Mouse (Mus musculus) c-Kit-positive CD71-positive TER-119-negative erythroid progenitor cells, embryonic 14.5 days (primary cell): ENCODE results near the gene Pdcd6ip.
A peak's percentile ranks its signal among the peaks of the same experiment; 100 is the strongest.
"Not testable (repeated sequence)": the region's sequence is repeated elsewhere in the genome, so short reads cannot be mapped to it uniquely, and the experiment has no call there.

Experiments used
- DNase-seq: peaks from one replicate; pipeline ENCODE4 v3.0.0-alpha.2; 2013; ENCODE audit warnings: low read depth

Gene Pdcd6ip

DNA sequence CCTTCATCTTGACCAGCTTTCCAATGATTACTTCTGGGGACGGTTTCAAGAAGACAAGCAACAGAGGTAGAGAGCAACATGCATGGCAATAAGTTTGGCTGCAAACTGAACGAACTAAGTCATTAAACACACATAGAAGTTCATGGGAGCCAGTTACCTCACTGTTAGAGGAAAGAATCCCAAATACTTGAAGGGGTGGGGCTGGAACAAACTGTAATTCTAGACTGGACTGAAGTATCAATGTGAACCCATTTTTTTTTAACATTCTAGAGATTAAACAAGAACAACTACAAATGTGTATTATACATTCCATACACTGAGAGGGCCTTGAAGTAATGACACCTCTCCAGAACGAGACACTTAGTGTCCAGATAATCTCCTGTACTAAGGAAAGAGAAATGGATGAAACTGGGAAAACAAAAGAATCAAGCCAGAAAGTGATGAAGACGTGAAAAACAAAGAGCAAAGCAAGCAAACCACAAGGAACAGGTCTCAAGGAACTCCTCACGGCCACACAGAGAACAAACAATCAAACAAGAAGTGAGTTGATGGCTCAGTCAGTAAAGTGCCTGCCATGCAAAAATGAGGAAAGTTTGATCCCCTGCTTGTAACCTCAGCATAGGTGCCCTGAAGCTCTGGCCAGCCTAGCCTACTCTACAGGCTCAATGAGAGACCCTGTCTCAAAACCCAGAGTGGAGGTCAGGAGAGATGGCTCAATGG is 6.5 kb downstream of the Pdcd6ip start:
- DNase-seq = no peak

DNA sequence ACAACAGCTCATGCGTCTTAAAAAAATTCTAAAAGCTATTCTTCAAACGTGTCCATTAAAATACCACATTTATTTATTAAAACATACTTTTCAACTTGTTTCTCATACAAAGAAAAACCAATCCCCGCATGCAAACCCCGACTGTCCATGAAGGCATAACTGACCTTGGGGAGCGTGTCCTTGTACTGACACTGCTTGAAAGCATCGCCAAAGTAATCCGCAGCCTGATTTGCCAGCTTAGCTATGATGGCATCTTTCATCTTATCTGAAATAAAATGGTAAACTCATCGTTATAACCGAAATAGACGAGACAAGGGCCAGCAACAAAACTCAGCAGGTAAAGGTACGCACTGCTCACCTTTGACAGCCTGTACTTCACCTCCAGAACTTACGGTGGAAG is 20.6 kb downstream of the Pdcd6ip start:
- no peak for DNase-seq

DNA sequence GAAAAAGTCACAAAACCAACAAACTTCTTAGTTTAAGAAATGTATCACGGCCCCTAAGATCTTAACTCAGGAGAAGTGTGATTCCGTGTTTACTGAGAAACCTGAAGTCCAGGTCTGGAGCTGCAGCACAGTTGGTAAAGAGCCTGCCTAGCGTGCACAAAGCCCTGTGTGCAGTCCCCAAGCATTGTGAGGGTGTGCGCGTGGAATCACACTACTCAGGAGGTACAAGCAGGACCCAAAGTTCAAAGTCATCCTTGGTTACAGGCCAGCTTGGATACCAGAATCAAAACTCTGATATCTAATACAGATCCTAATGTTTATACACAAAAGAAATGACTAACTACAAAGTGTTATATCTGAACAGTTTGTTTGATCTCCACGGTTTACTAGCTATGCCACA is 34.3 kb downstream of the Pdcd6ip start:
- DNase-seq = no peak

GRCm38 (mm10) chr9:113672352-113672751 is 35.7 kb downstream of the Pdcd6ip start:
- no peak for DNase-seq

GRCm38 (mm10) chr9:113670857-113671106 is 37.3 kb downstream of the Pdcd6ip start:
- DNase-seq = no peak

GRCm38 (mm10) chr9:113670105-113670856 is 37.8 kb downstream of the Pdcd6ip start:
- no peak for DNase-seq

GRCm38 (mm10) chr9:113663476-113663875 is 44.6 kb downstream of the Pdcd6ip start:
- DNase-seq = no peak

DNA sequence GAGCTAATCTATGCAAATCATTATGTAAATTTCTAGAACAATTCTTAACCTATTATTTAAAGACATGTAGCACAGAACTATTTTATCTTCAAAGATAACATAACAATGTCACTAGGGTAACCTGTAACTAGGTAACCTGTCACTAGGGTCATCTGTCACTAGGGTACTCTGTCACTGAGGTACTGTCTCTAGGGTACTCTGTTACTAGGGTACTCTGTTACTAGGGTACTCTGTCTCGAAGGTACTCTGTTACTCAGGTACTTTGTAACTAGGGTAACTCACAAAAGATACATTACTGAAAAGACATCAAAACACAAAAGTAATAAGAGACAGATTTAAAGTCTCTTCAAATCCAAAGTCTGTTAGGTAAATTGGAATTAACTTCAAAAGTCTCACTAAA is 50.2 kb downstream of the Pdcd6ip start:
- DNase-seq = no peak

- no peak for DNase-seq
Measured at GRCm38 (mm10) chr9:113653571-113653970, 54.5 kb downstream of the Pdcd6ip start.

DNA sequence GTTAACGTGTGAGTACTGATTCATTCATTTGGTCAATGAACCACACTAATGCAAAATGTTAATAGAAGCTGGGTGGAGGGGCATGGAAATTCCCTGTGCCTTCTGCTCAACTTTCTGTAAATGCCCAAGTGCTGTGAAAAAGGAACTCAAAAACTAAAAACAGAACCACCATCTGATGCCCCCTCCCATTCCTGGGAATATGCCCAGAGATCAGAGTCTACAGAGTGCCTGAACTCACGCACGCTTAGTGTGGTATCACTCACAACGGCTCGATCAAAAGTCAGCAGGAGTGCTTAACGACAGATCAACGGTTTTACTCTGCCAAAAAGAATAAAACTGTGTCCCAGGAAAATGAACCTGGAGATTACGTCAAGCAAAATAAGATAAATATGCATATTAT is 57.3 kb downstream of the Pdcd6ip start:
- no peak for DNase-seq

DNA sequence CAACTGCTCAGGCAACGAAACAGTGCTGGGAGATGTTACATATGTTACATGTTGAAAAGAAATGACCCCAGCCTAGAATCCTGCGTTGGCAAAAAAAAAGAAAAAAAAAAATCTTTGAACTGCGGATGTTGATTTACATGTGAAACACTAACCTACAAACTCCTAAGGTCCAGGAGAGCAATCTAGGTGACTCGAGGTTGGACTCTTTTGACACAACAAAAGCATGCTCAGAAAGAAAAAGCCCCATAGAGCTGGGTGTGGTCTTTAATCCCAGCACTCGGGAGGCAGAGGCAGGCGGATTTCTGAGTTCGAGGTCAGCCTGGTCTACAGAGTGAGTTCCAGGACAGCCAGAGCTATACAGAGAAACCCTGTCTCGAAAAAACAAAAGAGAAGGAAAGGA is 58.8 kb downstream of the Pdcd6ip start:
- DNase-seq = not testable (repeated sequence)

DNA sequence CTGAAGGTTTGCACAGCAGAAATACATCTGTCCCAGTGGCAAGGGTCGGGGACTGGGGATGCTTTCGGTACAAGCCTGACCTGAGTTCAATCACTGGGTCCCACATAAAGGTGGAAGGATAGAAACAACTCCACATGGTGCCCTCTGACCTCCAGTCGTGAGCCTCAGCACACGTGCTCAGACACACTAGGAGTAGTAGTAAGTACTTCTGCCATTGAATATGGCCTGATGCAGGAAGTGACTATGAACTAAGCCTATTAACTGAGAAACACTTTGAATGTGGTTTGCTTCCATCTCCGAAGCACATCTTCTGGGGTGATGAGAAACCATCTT is 62.3 kb downstream of the Pdcd6ip start:
- no peak for DNase-seq

DNA sequence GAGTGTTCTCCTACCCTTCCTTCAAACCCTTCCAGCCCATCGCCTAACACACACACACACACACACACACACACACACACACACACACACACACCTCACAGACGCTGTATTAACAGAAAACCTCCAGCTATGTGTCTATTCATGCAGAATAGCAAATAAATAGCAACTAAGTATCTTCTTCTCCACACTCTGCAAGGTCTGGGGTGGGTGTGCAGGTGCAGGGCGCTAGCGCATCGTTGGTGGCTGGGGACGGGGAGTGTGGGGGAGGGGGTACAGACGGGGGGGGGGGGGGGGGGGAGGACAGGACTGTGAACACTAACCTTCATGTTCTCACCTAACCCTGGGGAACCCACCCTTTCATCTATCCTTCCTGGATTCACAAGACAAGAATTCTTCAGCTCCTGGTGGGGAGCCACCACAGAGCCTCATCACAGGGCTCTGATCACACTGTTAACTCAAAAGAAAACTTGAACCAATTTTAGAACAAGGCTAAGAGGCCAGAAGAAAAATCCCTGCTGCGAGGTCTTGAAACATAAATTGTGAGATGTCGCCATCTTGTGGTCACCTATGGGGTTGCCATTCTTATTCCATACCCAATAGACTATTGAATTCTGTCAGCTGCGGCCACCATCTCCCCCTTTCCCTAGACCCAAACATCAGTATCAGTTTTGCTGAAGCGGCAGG is 62.8 kb downstream of the Pdcd6ip start:
- DNase-seq = peak; percentile 21

DNA sequence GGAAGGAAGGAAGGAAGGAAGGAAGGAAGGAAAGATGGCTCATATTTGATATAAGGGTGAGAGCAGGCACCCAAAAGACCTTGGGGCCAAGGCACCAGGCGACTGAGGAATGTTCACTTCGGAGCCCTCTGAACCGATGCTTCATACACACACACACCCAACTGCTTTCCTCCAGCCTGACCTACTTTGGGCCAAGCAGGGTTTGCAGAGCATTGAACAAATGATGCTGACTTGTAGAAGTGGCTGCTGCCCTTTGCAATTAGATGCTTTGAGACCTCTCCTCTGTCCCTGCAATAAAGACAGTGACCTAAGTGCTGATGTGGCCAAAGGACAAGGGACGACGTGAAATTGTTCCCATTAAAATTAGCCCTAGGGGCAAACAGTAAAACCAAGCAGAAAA is 63.4 kb downstream of the Pdcd6ip start:
- DNase-seq = no peak

DNA sequence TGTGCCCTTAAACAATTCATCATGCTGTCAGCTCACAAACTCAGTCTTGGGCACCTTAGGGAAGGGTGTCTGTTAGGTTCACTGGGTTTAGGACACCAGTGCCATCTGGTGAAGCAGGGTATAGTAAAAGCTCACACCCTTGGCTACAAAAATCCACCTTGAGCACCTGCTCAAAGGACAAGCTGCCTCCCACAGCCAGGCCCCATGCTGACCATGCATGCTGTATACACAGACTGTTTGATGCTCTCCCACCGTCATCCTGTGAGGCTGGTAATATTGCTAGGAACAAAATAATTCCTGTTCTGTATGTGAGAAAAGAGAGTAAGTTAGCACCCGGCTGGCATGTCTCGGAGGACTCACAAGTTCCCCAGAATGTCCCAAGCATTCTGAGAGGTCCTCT is 64.0 kb downstream of the Pdcd6ip start:
- no peak for DNase-seq

DNA sequence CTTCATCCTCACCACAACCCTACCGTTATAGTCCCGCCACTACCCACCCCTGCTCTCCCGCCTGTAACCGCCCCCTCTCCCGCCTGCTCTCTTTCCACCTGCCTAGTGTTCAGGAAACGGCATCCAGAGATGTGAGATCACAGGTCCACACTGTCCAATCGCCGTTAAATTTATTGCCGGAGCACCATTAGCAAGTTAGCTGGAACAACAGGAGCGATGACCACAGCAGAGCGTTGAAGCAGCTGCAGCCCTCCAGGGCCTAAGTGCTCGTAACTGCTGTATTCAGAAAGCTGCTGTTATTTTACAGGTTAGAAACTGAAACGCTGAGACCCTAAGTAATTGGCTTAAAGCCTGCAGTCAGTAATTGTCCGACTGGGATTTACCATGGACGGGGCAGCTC is 64.4 kb downstream of the Pdcd6ip start:
- DNase-seq = no peak

DNA sequence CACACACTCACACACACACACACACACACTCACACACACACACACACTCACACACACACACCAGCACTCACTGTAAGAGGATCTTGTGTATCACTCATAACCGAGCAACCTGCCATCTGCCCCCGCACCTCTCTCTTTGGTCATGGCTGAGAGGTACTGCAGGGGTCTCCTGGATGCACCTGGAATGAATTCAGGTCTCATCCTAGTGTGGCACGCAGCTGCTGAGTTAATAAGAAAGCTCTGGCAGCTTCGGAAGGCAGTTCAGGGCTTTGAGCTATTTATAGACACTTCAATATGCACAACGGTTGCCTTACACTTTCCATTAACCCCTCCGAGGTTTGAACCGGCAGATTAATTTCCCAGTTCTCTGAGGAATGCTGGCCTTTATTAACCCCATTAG is 73.1 kb downstream of the Pdcd6ip start:
- no peak for DNase-seq

DNA sequence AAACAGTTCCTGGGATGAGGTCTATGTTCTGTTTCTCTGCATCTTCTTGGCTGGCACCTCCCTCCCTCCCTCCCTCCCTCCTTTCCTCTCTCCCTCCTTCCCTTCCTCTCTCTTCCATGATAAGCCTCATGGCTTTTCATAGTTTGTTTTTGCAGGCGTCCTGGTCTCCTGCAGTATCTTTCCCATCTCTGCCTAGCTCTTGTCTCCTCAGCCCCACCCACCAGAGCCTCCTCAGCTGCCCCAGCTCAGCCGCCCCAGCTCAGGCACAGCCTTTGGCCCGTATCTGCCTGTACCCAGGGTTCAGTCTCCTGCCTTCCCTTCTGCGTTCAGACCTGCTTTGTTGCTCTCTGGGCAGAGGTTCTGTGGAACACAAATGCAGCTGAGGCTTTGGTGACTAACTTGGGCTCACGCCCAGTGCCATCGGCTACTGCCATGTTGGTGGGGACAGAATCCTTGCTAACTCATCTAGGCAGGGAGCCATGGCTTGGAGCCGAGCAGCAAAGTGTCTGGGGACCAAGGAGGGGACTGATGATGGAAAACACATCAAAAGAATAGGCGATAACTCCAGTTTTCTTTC is 74.8 kb downstream of the Pdcd6ip start:
- DNase-seq = no peak

DNA sequence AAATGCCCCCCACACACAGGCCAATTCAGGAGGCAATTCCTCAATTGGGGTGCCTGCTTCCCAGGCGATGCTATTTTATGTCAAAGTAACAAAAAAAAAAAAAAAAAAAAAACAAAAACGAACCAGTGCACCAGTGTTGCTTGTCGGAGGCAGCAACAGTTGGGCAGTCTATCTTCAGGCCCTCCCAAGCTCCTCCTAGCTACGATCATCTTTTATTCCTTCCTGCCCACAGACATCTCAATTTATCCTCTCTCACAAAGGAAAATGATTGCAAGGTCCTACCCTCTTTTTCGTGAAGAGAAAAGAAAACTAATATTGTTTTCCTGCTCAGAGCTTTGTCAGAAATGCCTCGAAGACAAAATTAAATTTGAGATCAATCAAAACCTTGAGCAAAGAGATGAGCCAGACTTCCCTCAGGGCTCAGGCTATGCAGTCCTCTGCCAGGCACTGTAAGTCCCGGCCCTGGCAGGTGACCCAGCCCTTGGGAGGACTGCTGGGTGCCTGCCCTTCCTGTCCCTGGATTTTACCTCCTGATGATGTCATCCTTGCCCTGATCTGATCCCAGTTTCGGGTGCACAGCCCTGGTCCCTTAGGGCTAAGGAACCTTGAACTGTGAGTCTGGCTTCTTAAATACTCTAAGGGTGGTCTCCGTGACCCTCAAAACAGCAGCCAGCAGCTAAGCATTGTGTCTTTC is 75.6 kb downstream of the Pdcd6ip start:
- no peak for DNase-seq

GRCm38 (mm10) chr9:113629632-113630031 is 78.4 kb downstream of the Pdcd6ip start:
- no peak for DNase-seq

- no peak for DNase-seq
Measured at GRCm38 (mm10) chr9:113629191-113629590, 78.9 kb downstream of the Pdcd6ip start.

DNA sequence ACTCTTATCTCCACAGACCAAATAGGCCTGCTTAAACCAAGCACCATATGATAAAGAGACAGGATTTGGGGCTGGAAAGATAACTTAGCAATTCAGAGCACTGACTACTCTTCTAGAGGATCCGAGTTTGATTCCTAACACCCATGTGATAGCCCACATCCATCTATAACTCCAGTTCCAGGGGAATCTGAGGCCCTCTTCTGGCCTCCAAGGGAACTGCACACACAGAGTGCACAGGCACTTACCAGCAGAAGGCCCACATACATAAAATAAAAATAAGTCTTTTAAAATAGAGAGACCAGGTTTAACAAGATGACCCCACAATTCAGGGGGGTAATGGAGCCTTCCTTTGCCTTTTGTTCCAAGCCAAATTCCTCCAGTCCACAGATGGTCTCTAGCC is 79.3 kb downstream of the Pdcd6ip start:
- no peak for DNase-seq

- no peak for DNase-seq
Measured at GRCm38 (mm10) chr9:113626730-113627129, 81.3 kb downstream of the Pdcd6ip start.
